Mouse (Mus musculus): ENCODE data around the gene Fbxw11.
"Not testable (repeated sequence)": the region's sequence is repeated elsewhere in the genome, so short reads cannot be mapped to it uniquely, and the experiment has no call there.

The Fbxw11 gene

DNA sequence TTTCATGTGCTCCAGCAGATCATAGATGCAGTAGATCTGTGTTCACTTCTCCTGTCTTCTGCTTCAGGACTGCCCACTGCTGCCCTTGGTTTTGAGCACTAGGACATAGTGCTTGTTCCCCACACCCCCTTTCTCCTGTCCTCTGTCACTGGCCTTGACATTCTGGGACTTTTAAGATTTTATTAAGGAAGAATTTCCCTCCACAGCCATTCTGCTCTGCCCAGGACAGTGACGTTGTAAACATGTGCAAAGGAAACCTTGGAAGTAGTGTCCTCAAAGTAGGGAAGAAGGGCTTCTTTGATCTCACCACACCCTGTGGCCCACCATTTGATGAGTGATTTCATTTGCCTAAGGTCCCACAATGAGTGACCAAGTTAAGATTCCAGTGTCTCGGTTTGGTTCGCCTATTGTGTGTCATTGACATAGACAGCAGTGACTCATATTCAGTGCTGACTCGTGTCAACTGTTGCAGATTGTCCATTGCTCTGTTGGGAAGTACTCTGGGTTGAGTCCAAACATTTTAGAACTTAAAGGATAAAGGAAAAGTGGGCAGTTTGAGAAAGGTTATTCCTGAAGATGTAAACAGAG, 64.0 kb downstream of the Fbxw11 start:
- no peak for DNase-seq (ENCODE audit: low read depth in 2 of 2, low spot score in 2 of 2)

DNA sequence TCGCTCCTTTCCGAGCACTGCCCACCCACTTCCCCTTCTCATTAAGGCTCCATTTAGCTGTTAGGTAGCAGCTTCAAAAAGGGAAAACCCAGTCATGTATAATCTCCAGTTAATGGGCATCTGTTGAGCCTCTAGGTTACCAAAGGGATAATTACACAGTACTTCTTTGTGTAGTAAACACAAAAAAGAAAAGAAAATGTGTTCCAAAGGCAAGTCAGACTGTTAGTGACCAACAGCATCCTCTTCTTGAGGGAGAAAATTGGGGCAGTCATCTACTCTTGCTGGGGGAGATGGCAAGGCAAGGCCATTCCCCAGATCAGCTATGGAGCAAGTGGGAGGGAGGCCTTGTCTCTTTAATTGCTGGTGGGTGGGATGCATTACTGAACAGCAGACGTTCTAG, 65.0 kb downstream of the Fbxw11 start:
- no peak for DNase-seq (ENCODE audit: low read depth in 2 of 2, low spot score in 2 of 2)

DNA sequence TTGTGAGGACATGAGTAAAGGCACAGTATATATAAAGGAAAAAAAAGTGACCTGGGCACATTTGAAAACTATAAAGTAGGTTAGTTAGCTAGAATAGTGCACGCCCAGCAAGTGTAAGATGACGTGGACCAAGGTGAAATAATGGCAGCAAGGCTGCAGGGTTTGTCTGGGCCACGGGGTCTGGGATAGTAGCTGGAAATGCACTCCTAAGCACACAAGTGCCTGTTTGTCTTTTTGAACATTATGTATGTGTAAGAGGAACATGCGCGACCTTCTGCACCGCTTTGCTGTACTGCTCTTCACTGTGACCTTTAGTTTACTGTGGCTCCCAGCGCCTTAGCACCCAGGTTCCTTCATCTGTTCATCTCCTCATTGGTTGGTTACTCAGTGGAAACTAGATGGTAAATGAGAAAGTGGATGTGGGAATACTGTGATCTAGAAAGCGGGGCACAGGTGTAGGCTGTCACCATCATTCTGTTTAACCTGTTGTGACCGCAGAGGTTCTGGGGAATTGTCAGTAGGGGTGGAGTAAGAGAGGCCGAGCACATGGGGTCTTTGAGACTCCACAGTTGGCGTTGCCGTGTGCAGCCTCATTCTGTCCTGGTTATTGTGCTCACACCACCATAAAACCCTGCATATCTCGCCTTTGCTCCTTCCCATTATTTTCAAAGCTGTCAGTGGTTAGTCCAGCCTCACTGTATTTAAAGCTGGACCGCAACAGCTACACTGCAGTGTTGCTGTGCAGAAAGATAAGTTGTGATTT, 66.4 kb downstream of the Fbxw11 start:
- no peak for DNase-seq (ENCODE audit: low read depth in 2 of 2, low spot score in 2 of 2)

DNA sequence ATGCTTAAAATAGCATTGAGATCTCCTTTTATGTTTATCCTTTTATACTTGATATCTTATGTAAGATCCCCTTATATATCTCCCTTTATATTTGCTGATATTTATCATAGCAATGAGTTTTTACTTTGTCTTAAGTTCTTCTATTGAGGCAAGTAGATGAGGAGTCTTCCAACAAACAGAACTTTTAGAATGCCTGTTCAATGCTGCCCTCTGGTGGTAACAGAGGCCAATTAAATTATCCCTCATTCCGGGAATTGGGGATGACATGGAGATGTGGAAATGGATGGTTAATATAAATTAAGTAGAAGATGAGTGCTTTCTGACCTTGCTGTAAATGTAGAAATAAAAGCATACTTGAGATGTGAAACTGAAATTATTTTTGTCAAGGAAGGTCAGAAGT, 67.0 kb downstream of the Fbxw11 start:
- DNase-seq (ENCODE audit: low read depth in 2 of 2, low spot score in 2 of 2), result peak in 1 of 2 experiments; percentile 24

DNA sequence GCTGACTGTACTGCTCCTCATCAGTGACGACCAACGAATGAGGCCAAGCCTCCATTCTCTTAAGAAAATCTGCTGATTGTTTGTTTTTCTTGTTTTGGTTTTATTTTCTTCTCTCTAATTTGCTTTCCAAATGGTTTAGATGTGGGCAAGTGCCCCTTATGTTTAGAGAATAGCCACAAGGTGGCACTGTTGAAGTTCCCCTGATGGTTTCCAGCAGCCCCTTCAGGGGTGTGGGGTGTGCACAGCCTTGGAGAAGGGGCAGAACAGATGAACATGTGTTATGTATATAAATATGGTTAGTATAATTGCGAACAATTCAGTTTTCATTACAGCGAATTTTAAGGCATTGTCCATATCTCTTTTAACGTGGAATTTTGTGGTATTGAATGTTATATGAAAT, 71.7 kb downstream of the Fbxw11 start:
- DNase-seq (ENCODE audit: low read depth in 2 of 2, low spot score in 2 of 2), result no peak

DNA sequence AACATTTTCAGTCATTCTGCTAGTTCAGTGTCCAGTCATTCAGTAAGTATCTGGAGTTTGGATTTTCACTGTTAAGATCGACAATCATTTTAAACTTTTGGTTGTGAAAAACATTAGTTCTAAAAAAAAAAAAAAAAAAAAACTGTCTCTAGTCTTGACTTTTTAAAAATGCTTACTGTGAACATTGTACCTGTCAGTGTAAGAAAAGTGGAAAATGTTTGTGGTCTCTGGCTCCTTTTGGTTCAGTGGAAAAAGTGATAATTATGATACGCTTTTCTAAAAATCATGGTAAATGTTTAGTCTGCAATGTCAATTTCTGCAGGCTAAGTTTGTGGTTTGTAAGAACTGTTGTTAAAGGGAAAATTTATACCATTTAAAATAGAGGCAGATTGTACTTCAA, 72.4 kb downstream of the Fbxw11 start:
- DNase-seq (ENCODE audit: low read depth in 2 of 2, low spot score in 2 of 2), result no peak

DNA sequence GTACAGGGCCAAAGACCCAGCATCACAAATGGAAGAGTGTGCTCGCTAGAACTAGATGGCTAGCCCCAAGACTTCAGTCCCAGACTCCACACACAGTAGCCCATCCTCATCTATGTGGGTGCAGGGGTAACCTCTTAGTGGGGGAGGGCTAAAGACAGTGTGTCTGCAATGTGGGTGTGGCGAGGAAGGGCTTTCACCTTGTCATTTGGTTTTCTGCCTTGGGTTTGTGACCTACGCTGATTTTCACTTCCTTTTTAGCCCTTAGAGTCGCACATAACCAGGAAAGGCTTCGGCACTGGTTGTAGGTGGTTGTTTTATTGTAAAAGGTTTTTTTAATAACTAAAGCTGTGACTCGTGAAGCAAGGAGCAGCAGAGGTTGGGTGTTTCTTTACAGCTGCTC, 73.0 kb downstream of the Fbxw11 start:
- no peak for DNase-seq (ENCODE audit: low read depth in 2 of 2, low spot score in 2 of 2)

DNA sequence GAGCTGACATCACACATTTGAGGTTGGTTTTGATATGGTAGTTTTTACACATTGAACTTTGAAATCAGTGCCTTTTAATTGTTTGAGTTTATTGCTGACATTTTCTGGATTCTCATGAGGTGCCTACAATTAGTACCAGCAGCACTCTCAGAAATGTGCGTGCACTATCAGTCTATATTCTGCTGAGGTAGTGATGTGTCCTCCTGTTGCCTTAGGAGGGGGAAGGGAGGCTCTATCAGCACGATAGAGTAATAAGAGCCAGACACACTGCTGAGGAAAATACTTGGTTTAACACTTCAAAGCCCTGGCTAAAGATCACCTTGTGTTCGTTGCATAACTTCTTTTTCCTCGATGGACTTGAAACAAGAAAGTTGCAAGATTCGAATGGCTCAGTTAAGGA, 73.4 kb downstream of the Fbxw11 start:
- DNase-seq (ENCODE audit: low read depth in 2 of 2, low spot score in 2 of 2), result no peak

DNA sequence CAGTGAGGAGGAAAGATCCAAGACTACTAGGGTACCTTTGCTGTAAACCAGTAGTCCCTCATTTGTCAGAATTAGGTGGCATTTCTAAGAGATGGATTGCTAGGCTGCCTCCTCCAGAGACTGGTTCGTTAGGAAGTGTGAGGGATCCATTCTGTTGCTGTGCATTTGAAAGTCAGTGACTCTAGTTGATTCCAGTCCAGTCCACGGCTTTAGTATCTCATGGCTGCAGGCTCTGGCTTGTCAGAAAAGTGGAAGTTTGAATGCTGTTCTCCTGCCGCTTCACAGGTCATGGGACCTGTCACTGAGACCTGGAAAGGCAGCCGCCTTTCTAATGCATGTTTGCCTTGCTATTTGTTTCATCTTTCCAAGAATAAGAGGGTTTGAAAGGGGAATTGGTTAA, 74.4 kb downstream of the Fbxw11 start:
- DNase-seq (ENCODE audit: low read depth in 2 of 2, low spot score in 2 of 2), result no peak

DNA sequence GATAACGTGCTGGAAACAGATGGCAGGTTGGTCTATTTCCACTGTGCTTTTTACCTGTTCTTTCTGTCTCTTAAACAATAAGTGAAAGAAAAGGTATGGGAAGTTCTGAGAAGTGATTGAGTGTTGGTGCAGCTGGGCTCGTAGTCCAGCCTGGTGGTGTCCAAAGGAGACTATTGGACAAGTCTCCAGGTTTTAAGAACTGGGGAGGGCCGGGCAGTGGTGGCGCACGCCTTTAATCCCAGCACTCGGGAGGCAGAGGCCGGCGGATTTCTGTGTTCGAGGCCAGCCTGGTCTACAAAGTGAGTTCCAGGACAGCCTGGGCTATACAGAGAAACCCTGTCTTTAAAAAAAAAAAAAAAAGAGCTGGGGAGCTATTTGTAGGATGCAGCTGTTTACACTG, 75.2 kb downstream of the Fbxw11 start:
- not testable (repeated sequence) for DNase-seq (ENCODE audit: low read depth in 2 of 2, low spot score in 2 of 2)

DNA sequence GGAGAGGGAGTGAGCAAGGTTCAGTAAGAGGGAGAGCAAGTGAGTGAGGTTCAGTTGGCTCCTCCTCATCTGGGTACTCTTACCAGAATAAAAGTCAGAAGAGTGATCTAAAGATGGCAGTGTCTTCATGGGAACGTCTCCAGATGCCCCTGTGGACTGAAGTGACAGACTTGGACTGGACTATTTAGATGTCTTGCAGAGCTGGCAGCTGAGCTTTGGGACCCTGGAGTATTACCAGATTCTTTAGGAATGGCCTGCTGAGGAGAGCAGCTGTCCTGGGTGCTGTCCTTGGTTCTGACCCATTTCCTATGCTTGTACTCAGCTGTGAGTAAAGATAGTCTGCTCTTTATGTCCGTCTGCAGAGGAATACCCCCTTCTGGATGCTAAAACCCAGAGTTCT, 75.8 kb downstream of the Fbxw11 start:
- no peak for DNase-seq (ENCODE audit: low read depth in 2 of 2, low spot score in 2 of 2)

DNA sequence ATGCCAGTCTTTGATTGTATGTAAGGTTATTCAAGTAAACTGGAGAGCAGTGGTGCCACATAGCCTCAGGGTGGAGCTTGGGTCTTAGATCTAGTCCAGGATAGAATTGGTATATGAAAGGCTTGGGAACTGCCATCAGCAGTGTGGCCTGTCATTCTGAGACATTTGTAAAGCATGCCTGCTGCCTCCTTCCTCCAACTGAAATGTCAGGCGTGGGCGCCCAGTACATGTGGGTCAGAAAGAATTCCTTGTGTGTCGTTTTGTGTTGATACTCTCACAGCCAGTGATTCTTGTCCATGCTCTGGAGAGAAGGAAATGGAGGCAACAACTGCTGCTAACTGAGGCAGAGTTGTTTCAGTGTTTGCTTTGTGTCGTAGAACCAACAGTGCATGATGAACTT, 76.5 kb downstream of the Fbxw11 start:
- no peak for DNase-seq (ENCODE audit: low read depth in 2 of 2, low spot score in 2 of 2)

DNA sequence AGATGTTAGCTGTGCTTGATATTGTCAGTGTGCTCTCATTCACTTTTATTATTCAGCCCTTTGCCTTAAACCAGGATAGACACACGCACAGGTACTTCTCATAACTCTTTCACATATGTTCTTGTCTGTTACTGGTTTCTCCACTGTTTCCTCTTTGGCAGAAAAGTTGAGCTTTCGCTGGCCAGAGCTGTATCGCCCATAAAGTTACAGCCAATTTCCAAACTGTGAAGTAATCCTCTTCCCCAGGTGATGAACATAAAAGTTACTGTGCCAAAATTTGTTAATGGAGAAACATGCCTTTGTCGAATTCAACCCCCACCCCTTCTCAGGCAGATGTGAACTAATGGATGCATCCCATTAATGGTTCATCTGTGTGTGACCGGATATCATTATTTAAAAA, 80.1 kb downstream of the Fbxw11 start:
- DNase-seq (ENCODE audit: low read depth in 2 of 2, low spot score in 2 of 2), result no peak

DNA sequence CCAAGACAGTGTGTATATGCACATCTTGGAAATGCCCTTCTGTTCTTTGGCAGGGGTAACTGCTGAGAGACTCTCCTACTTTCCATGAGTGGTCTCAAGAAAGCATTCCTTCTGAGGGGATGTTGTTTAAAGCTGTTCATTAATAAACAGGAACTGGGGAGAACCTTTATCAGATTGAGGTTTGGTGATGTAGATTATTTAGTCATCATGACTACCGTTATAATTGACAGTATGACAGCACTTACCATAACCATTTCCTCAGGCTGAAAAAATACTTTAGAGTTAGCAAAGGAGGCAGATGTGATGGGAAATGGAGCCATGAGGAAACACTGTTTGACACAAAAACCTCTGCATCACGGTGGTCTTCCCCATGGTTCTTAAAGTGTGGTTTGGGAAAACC, 80.8 kb downstream of the Fbxw11 start:
- no peak for DNase-seq (ENCODE audit: low read depth in 2 of 2, low spot score in 2 of 2)

DNA sequence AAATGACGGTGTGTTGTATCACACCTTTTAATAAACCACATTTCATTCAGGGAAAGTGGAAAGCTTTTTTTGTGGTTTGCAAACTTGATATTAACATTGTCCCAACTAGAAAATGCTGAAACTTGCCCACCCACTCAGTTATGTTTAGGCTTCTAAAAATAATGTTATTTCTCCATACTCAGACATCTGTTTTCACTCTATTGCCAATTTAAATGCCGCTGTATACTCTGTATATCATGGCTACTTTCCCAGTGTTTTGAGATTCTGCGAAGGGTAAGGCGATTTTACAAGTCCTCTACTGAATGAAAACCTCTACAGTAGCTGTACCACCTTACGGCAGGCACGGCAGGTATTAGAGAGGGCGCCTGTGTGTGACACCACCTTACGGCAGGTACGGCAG, 82.6 kb downstream of the Fbxw11 start:
- no peak for DNase-seq (ENCODE audit: low read depth in 2 of 2, low spot score in 2 of 2)

DNA sequence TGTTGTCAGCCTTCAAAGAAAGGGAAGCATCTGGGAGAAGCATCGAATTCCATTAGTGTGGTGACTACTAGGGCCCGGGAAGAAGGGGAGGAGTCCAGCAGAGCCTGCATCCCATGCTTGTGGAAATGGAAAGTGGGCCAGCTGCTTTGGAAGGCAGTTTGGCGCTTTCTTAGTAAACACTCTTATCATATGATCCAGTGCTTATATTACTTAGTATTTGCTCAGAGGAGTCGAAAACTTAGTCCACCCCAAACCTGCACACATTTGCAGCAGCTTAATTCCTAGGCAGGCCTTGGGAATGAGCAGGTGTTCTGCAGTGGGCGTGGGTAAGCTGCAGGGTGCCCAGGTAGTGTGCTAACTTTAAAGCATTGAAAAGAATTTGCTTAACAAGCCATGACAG, 89.9 kb downstream of the Fbxw11 start:
- DNase-seq (ENCODE audit: low read depth in 2 of 2, low spot score in 2 of 2), result no peak

DNA sequence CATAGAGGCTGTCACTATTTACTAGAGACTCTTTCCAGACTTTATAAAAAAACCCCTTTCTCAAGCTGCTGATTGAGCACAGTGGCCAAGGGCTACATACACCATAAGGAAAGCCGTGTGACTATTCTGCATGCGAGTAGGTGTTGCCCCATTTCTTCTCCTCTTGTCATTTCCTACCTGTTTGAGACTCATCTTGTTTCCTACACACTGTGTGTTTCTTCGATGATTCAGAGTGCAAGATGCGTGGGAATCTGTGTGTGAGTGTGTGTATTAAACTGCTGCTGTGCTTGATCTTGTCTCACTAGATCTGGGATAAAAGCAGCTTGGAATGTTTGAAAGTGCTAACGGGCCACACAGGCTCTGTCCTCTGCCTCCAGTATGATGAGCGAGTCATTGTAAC, 90.7 kb downstream of the Fbxw11 start:
- no peak for DNase-seq (ENCODE audit: low read depth in 2 of 2, low spot score in 2 of 2)

DNA sequence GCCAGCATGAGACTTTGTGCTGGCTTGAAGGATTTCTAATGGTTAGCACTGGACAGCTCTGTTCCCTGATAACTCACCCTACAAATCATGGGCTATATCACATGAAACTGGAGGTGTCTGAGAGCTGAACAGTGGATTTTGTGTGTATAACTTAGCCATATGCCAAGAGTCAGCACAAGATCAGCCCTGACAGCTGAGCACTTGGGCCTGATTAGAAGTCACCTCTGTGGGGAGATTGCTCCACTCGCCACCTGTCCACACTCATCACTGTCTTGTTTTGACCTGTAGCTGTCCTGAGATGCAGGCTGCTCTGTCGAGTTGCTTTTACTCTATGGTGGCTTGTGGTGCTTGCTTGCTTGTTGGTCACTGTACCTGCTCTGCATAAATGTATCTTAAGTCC, 93.8 kb downstream of the Fbxw11 start:
- DNase-seq (ENCODE audit: low read depth in 2 of 2, low spot score in 2 of 2), result no peak

DNA sequence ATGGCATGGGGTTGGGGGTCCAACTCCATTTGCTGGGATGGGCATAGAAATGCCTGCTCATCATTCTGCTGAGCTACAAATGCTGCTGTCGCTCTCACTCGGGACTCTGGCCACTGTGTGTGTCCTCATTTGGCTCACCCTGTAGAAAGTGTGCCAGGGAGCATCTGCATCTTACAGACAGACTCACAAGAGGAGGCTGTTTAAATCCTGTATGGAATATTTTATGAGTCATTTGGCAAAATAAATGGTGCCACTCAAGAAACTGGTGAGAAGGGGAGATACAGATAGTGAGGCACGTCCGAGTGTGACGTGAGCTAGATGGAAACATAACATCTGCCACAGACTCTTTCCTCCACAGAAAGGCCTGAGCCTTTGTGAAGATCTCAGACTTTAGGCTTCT, 95.2 kb downstream of the Fbxw11 start:
- no peak for DNase-seq (ENCODE audit: low read depth in 2 of 2, low spot score in 2 of 2)

DNA sequence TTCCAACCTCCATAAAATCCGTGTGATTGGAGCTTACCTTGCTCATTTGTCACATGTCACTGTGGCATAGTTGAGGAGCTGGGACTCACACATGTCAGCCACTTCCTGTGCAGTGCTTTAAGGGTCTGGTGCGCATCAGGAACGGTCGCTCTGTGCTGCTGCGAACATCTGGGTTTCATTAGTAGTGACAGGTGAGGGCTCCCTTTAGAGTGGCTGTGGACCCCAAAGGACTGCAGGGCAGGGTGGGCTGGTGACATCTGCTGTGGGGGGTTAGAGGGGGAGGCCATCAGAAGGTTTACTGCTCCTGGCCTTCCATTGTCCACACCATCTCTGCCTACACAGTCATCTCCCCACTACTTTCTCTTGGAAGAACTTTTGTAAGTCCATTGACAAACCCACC, 101.4 kb downstream of the Fbxw11 start:
- DNase-seq (ENCODE audit: low read depth in 2 of 2, low spot score in 2 of 2), result no peak

DNA sequence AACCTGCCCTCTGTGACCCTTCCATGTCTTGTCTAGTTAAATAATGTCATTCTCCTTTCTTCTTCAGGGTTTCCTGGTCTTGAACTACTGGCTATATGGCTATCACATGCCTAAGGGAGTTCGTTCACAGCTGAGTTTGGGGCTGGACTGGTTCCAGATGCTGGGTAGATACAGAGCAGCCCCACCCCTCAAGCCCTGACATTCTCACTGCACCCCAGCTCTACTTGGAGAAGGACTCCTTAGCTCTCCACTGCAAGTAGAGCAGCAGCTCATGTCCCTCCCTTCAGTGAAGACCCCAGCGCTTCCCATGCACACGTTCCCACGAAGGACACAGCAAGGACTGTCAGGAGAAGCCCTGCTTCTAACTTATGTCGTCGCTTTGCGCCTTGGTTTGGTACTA, 101.9 kb downstream of the Fbxw11 start:
- DNase-seq (ENCODE audit: low read depth in 2 of 2, low spot score in 2 of 2), result no peak

DNA sequence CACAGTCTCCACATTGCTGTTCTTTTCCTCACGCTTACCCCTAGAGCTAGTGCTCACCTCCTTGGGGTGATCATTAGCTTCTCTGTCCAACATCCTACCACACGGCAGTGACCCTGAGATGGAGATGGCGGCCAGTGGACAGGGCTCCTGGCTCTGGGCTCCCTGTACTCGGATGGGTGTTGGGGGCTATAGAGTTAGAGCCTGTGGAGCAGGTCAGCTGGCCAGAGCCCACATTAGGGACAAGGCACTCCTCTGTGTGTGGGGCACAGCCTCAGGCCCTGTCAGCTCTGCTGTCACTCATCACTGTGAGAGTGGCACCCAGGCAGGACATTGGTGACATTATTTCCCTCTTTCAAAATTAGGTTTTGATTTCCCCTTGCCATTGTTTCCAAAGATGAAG, 102.9 kb downstream of the Fbxw11 start:
- DNase-seq (ENCODE audit: low read depth in 2 of 2, low spot score in 2 of 2), result no peak

DNA sequence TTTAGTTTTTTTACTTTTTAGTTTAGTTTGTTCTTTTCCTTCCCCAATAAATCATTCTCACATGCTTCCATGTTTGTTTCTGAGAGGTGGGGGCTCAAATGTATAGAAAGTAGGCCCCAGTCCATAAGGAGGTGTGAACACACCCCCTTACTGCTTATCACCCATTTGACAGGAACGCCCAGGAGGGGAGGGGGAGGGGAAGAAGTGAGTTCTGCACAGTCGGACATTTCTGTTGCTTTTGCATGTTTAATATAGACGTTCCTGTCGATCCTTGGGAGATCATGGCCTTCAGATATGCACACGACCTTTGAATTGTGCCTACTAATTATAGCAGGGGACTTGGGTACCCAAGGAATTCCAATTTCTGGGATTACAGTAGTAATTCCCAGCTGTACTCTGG, 103.5 kb downstream of the Fbxw11 start:
- DNase-seq (ENCODE audit: low read depth in 2 of 2, low spot score in 2 of 2), result no peak
